Mouse (Mus musculus) cortical plate, adult 2 months (tissue): ENCODE measurements at regions not wholly inside any gene's neighbourhood (a gene's known extent, or its start where the extent isn't known, plus 50 kb on each side); places are given as distances from the start of the nearest gene placed in this dataset.

Source experiments
- CTCF ChIP-seq: fragments of 200-500 bp; IDR thresholded peaks from 2 replicates; pipeline ENCODE4 v1.5.1; 2011; ENCODE audit warnings: mild to moderate bottlenecking, control low read depth, low read length; ENCODE audit not compliant: insufficient read depth; ENCODE audit errors: extremely low read depth
- POLR2A ChIP-seq: fragments of 200-500 bp; IDR thresholded peaks from 2 replicates; pipeline ENCODE4 v1.6.1; 2011; ENCODE audit warnings: mild to moderate bottlenecking, low read length, control low read depth; ENCODE audit not compliant: insufficient read depth; ENCODE audit errors: extremely low read depth

DNA sequence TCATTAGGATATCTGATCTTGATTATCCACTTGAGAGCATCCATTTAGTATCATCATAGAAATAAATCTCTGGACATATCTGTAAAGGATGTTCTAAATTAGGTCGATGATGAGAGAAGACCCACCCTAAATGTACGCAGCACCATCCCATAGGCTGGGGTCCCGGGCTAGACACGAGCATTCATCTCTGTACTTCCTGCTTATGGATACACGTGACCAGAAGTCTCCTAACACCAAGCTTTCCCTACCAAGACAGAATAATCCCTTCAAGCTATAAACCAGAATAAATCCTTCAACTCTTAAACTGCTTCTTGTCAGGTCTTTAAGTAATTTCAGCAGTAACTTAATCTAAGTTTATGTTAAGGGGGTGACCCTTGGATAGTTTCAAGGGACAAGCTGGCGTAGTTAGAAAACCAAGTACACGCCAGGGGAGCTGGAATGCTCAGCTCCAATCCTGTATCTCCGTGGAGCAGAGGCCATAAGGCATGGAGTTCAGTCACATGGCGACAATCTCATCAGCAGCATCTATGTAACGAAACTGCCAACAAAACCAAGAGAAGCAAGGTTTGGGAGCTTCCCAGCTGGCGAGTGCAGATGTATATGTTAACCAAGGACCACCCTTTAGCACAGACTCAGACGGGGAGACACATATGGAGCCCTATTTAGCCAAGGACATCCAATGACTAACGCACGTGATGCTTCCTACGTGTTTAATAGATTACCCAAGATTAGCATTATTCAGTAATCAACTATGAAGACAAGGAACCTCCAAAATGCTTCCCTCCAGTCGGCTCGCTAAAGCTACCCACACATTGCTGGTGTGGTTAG lies 76.3 kb upstream of the Spdye4c start:
- TF ChIP-seq POLR2A (no peak), CTCF (no peak)
